Mouse (Mus musculus) thymus, postnatal 0 days (tissue): ENCODE results near the gene Scai. TPM values are rescaled to one million over a fixed set of nuclear protein-coding genes. Genes with fewer than 3 reads are reported as not detected.

Source experiments
- polyA plus RNA-seq: library from polyadenylated mRNA; unstranded; fragments of >200 nt; fragmentation: Nextera tagmentation; extraction: Ambion mirVana; gene quantifications from 2 replicates; pipeline ENCODE4 v1.2.1, GENCODE M21; 2015

The Scai gene
- polyA plus RNA-seq, 1 experiment from 2014 or later, result 5.9 TPM

Other genes starting within 250 kb of the Scai start
- 2.6 and 3.0 TPM in 2 replicates for gene Wdr38, start 193.3 kb downstream of the Scai start, polyA plus RNA-seq
- 185 and 199 TPM in 2 replicates for gene Arpc5l, start 185.4 kb downstream of the Scai start, polyA plus RNA-seq
- 1,431 and 1,509 TPM in 2 replicates for gene Rpl35, start 185.1 kb downstream of the Scai start, polyA plus RNA-seq
- 27.5 and 30.2 TPM in 2 replicates for gene Golga1, start 125.2 kb downstream of the Scai start, polyA plus RNA-seq
- gene Ppp6c, start 35.7 kb upstream of the Scai start, polyA plus RNA-seq, result 120 and 129 TPM in 2 replicates